Mouse (Mus musculus): Measurements from ENCODE around the gene Cyth1. TPM values are rescaled to one million over a fixed set of nuclear protein-coding genes. Genes with fewer than 3 reads are reported as not detected.

Cyth1 gene
- total RNA-seq, 2 experiments from 2014 or later, result 51.2 to 59.7 TPM

GRCm38 (mm10) chr11:118254159-118254951, 6.0 kb upstream of the Cyth1 start:
- DNase-seq, result peak; percentile 52 to 72
- intact Hi-C loops (cut with DNase I), result no loop called here

DNA sequence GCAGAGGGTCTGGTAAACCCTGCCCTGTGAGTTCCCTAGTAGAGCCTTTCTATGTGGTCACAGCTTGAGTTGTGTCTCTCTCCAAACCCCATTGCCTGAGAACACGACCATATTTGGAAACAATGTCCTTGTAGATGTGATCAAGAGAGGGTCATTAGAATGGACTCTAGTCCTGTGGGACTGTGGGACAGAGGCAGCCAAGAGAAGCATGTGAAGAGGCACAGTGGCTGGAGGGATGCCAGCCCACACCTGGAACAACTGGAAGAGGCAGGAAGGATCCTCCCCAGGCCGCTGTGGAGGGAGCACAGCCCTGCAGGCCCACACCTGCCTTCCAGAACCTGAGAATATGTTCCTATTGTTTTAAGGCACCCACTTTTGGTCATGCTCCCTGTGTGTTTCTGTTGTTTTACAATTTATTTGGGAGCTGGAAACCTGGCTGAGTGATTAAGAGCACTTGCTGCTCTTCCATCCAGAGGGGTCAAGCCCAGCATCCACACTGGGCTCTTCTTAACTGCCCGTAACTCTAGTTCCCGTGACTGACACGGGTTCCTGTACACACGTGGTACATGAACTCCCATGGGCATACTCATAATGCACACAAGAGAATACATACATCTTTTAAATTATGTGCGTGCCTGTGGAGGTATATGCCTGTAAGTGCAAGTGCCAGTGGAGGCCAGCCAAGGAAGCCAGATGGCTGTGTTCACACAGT, 5.2 kb upstream of the Cyth1 start:
- no peak for DNase-seq
- intact Hi-C loops (cut with DNase I), result no loop called here

GRCm38 (mm10) chr11:118249012-118249383, 606 bp upstream of the Cyth1 start:
- intact Hi-C loops (cut with DNase I), result no loop called here
- no peak for DNase-seq

DNA sequence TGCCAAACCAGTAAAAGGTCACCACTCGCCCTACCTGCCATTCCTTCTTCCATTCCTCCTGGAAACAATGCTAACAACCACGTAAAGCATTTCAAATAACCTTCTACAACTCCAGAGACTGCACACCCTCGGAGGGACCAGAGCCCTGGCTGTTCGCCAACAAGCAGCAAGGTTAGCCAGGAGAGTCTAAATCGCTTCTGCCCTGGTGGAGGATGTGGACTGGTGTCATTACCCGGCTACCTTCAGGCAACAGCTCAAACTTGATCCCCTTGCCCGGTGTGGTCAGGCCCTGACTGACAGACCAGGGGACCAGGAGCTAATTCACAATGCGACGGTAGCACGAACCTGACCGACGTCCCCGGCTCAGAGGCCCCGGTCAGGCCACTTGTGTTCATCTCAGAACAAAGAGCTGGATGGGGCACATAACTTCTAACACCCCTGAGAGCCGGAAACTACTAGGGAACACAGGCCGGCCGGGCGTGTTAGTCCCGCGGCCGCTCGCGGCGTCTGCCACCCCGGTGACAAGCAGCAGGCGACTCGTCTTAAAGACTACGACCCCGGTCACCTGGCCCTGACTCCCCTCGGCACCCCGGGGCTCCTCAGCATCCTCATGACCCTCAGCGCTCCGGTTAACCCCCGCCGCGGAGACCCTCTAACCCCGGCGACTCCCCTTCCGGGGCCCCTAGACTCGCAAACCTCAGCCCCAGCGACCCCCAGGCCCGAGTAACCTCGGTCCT, 865 bp downstream of the Cyth1 start:
- peak; percentile 81 to 85 for DNase-seq
- intact Hi-C loops (cut with DNase I), result no loop called here

- DNase-seq, result no peak
- intact Hi-C loops (cut with DNase I), result no loop called here
These were observed 1.7 kb downstream of the Cyth1 start for GRCm38 (mm10) chr11:118246724-118247123.

DNA sequence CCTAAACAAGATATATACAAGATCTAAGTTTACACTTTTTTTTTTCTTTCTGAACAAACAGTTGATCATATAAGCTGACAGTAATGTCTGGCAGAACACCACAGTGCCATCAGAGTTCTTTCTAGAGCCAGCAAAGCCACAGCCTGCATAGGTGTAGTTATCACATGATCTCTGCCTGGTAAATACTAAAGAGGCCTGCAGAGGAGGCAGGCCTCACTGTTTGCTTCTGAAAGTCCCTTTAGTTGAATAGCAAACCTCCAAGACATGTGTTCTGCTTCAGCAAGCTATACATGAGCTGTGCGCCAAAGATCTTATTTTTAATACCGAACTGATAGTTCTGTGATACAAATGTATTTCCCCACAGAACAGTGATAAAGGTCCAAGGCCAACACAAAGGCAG, 3.3 kb downstream of the Cyth1 start:
- intact Hi-C loops (cut with DNase I), result no loop called here
- DNase-seq, result no peak

DNA sequence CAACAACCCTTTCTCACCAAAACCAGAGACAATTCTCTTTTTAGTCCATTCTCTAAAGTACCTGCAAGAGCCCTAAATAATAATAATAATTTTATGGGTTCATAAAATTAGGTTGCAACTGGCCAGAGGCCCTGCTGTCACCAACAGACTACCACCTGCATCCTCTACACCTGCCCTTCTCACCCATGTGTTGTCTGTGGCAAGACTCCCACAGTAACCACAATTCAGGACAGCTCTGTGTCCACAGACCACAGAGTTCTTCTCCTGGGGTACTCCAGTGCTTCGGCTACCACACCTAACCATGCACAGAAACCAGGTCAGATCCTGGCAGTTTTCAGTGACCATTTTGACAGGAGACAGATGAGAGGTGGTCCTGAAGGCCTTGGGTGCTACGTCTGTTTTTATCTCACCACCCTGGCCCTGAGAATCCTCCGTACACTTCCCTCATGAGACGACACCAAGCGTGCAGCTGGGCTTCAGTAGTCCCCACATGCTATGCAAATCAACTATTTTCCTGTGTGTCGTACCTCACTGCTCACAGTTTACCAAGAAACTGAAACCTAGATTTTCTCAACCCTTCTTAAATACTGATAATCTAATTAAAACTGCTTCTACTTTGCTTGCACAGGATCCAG, 4.6 kb downstream of the Cyth1 start:
- no peak for DNase-seq
- intact Hi-C loops (cut with DNase I), result no loop called here

DNA sequence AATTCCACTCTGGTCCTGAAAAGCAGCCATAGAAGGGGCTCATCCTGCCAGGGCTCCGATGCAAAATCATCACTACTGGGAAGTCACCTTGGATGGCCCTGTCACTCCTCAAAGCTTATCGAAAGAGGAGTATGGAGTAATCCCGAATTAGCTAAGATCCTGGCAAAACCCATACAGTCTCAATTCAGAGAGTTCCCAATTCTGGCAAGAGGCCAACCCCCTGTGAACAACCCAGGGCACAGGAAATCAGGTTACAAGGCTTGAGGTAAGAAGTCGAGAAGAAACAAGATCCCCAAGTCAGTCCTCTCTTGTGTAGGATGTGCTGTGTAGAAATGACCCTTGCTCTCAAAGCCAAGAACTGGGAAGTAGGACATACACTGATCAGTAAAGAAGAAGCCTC, 5.9 kb downstream of the Cyth1 start:
- DNase-seq, result no peak
- intact Hi-C loops (cut with DNase I), result no loop called here

DNA sequence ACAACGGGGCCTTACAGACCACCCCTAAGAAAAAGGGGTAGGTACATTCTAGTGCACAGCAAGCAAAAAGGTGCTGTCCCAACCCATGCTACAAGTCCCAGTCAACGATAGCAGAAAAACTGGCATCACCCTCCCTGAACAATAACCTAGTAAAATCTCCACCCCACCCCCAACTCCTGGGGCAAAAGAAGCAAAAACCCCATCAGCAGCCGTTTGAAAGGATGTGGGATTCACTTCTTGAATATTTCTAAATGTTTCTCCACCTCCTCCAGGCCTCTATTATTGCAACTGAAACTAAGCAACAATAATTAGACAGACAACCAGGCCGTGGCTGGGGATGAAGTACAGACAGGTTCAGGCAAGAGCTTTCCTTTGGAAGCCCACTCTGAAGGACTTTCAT, 8.0 kb downstream of the Cyth1 start:
- intact Hi-C loops (cut with DNase I), result no loop called here
- no peak for DNase-seq

DNA sequence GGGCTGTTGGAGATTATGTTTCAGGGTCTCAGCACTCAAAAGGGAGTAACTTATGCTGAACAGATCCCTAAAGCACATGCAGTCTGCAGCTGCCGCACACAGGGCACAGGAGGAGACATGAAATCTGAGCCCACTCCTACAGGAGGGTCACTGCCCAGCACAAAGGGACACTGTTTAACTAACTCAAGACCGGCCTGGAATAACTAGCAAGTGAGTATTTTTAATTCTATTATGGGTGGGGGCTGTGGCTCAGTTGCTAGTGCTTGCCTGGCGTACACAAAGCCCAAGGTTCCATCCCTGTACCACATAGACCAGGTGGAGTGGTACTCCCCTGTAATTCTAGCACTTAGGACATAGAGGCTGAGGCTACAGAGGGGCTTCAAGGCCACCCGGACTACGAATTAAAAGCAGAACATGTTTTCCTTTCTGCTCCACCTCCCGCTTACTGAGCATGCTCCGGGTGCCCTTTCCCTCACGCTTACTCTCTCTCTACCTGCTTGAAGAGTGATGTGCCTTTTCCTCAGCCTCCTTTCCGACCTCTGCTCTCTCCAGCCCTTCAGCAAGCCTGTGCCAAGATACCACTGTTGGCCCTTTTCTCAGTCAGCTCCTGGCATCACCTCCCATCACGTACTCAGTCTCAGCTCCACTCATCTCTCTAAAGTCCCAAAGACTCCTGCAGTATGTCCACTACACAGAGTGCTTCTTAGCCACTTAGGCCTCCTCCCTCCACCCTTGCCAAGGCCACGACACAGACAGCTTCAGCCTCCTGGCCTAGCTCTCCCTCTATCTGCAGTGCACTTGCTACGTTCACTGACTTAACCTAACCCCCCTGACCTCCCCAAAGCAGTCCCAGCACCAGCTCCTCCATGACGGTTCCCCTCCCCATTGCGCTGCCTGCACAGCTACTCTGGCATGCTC, 8.9 kb downstream of the Cyth1 start:
- intact Hi-C loops (cut with DNase I), result no loop called here
- no peak for DNase-seq

- intact Hi-C loops (cut with DNase I), result no loop called here
- DNase-seq, result no peak
These were observed 11.7 kb downstream of the Cyth1 start for GRCm38 (mm10) chr11:118236520-118237190.

GRCm38 (mm10) chr11:118234929-118235328, 13.5 kb downstream of the Cyth1 start:
- intact Hi-C loops (cut with DNase I), result no loop called here

DNA sequence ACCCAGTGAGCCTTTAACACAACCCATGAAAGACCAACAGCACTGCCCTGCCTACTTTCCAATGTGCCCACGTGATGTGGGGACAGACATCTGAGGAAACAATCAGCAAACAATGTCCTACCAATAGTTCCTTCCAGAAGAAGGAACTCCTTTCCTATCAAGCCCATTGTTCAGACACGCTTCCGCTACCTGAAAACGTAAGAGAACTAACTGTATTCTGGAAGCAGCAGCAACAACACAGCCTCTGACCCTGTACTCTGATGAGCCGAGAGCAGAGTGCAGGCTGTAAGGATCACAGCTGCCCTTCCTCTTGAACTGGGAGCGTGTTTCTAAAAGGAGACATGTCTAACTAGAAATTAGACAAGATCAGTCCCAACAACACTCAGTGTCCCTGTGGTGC, 13.9 kb downstream of the Cyth1 start:
- intact Hi-C loops (cut with DNase I), result no loop called here
- no peak for DNase-seq

More at GRCm38 (mm10) chr11:118234929-118235328, 13.5 kb downstream of the Cyth1 start:
- DNase-seq, result no peak

DNA sequence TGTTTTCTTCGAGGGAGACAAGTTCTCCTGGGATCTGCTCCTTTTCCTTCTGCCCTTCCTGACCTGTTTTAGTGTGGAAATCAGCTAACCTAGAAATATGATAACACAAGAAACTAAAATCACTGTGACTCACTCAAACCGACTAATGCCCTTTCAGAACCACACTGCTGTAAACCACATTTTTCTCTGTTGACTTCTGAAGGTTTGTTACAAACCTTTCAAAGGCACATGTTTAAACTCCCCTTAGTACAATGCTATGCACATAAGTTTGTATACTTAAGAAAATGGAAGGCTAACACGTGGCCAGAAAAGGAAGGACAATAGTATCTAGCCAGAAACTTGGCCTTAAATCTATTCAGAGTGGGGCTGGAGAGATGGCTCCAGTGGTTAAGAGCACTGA, 14.5 kb downstream of the Cyth1 start:
- intact Hi-C loops (cut with DNase I), result no loop called here
- DNase-seq, result no peak

DNA sequence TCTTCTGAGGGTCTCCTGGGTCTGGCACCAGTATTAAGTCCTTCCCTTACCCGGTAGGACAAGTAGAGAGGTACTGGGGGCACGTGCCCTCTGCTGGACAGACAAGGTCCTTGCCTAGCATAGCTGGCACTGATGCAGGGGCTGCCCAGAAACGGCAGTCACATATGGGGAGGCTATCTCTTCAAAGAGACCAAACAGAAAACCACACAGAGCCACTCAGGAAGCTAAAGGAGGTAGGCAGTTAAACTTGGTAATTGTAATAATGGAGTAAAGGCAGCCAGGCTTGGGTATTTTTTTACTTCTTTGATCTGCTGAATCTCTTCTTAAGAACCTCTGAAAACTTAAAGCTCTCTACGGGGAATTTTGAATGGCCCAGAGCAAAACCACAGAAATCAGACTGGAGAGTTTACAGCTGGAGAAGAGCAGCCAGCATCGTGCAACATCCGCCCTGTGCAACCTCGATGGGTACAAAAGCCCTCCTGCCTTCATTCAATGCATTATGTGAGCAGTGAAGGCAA, 16.0 kb downstream of the Cyth1 start:
- peak; percentile 63 to 70 for DNase-seq
- intact Hi-C loops (cut with DNase I), result no loop called here

- DNase-seq, result no peak
- intact Hi-C loops (cut with DNase I), result no loop called here
These were observed 18.5 kb downstream of the Cyth1 start for GRCm38 (mm10) chr11:118229941-118230340.

GRCm38 (mm10) chr11:118227650-118228049, 20.7 kb downstream of the Cyth1 start:
- intact Hi-C loops (cut with DNase I), result no loop called here
- no peak for DNase-seq

- intact Hi-C loops (cut with DNase I), result no loop called here
- DNase-seq, result no peak
These were observed 21.5 kb downstream of the Cyth1 start for GRCm38 (mm10) chr11:118226850-118227249.

GRCm38 (mm10) chr11:118225862-118226261, 22.5 kb downstream of the Cyth1 start:
- DNase-seq, result no peak
- intact Hi-C loops (cut with DNase I), result no loop called here
